Mouse (Mus musculus) heart, postnatal 0 days (tissue): Measurements from ENCODE around the gene Slco2b1. TPM values are rescaled to one million over a fixed set of nuclear protein-coding genes. Genes with fewer than 3 reads are reported as not detected.
A peak's percentile ranks its signal among the peaks of the same experiment; 100 is the strongest.

Experiments
- ATAC-seq: fragments of 200-750 bp; cut with Nextera tagmentation; 2 replicates; pipeline ENCODE4 v1.8.0; 2017; ENCODE audit warnings: low read depth, moderate number of reproducible peaks, moderate library complexity; ENCODE audit not compliant: insufficient read depth
- DNase-seq: peaks from one replicate; pipeline ENCODE4 v3.0.0-alpha.2; 2016; ENCODE audit warnings: low spot score
- H3K27ac ChIP-seq: fragments of 300-500 bp; sonication (generic); 2 replicates; pipeline ENCODE4 v1.5.1; 2014; ENCODE audit warnings: low read depth, mild to moderate bottlenecking
- H3K27me3 ChIP-seq: fragments of 300-500 bp; sonication (generic); 2 replicates; pipeline ENCODE4 v1.6.1; 2014; ENCODE audit warnings: low read length, mixed read lengths; ENCODE audit not compliant: control insufficient read depth, insufficient read depth
- H3K36me3 ChIP-seq: fragments of 300-500 bp; sonication (generic); replicated peaks from 2 replicates; pipeline ENCODE4 v1.6.1; 2014; ENCODE audit warnings: low read length, mixed read lengths; ENCODE audit not compliant: control insufficient read depth, insufficient read depth
- H3K4me1 ChIP-seq: fragments of 300-500 bp; sonication (generic); 2 replicates; pipeline ENCODE4 v1.6.1; 2014; ENCODE audit warnings: antibody characterized with exemption; ENCODE audit not compliant: control insufficient read depth, insufficient read depth
- H3K4me2 ChIP-seq: fragments of 300-500 bp; sonication (generic); 2 replicates; pipeline ENCODE4 v1.6.1; 2014; ENCODE audit warnings: low read depth, mild to moderate bottlenecking, low read length, moderate library complexity
- H3K4me3 ChIP-seq: fragments of 300-500 bp; sonication (generic); 2 replicates; pipeline ENCODE4 v1.5.1; 2014; ENCODE audit warnings: low read depth, low read length
- H3K9ac ChIP-seq: fragments of 300-500 bp; sonication (generic); replicated peaks from 2 replicates; pipeline ENCODE4 v1.6.1; 2014; ENCODE audit warnings: low read depth, low read length, mixed read lengths
- H3K9me3 ChIP-seq: fragments of 300-500 bp; sonication (generic); replicated peaks from 2 replicates; pipeline ENCODE4 v1.6.1; 2016; ENCODE audit warnings: low read length; ENCODE audit not compliant: control insufficient read depth
- CTCF ChIP-seq: IDR thresholded peaks from 2 replicates; pipeline ENCODE4 v1.5.1; 2016; ENCODE audit warnings: antibody characterized with exemption, control low read depth, low read depth
- EP300 ChIP-seq: IDR thresholded peaks from 2 replicates; pipeline ENCODE4 v1.6.1; 2016; ENCODE audit warnings: antibody characterized with exemption, low read depth
- WGBS: fragments of 180-500 bp; shearing (Covaris S2); extraction: QIAGEN DNeasy Blood & Tissue Kit; methylation state at CpG from one replicate; pipeline ENCODE4 v1.1.7; 2014; 5-methylcytosine and 5-hydroxymethylcytosine counted together
- polyA plus RNA-seq: library from polyadenylated mRNA; unstranded; fragments of >200 nt; fragmentation: Nextera tagmentation; extraction: Ambion mirVana; gene quantifications from 2 replicates; pipeline ENCODE4 v1.2.1, GENCODE M21; 2015
- total RNA-seq: library from RNA; depleted of rRNA; stranded (reverse); fragments of >200 nt; gene quantifications from 2 replicates; pipeline ENCODE4 v1.2.3, GENCODE M21; 2014; ENCODE audit warnings: low replicate concordance; rRNA removed

Gene Slco2b1
- total and polyA plus RNA-seq, 2 experiments from 2014 or later, result 2.4 to 7.8 TPM

GRCm38 (mm10) chr7:99626376-99627270 is 84.5 kb downstream of the Slco2b1 start, which contains the start of gene Tpbgl:
TSS of gene Tpbgl (minus strand) at chr7:99627103.
- WGBS, result 2% methylated on average over 72 of the region's 83 CpGs
- TF ChIP-seq CTCF (no peak), EP300 (no peak)
- H3K27ac ChIP-seq, result no peak within 1 kb of the TSS
- no peaks in the 10 kb centered on the region for H3K36me3 ChIP-seq
- peaks cover 11% of the 10 kb centered on the region for H3K4me1 ChIP-seq
- H3K9me3 ChIP-seq, result no peaks in the 10 kb centered on the region
- H3K4me2 ChIP-seq, result peak within 1 kb of the TSS; percentile 82
- 0 out of 2 replicates have a peak, but pooled peaks have one; percentile 11 for ATAC-seq
- H3K27me3 ChIP-seq, result peaks cover 76% of the 10 kb centered on the region
- no peak for DNase-seq
- H3K4me3 ChIP-seq, result peak within 1 kb of the TSS; percentile 54
- H3K9ac ChIP-seq, result peak within 1 kb of the TSS; percentile 18; the same call in 1 of the 2 replicates

- TF ChIP-seq EP300 (no peak), CTCF (peak; percentile 88)
- Histone ChIP-seq H3K27me3 (peaks cover 69% of the 10 kb centered on the region), H3K4me1 (peaks cover 11% of the 10 kb centered on the region), H3K4me3 (peak overlapping the region; percentile 54), H3K36me3 (no peaks in the 10 kb centered on the region), H3K27ac (no peak overlapping the region), H3K4me2 (peak overlapping the region; percentile 82), H3K9me3 (no peaks in the 10 kb centered on the region), H3K9ac (no peak overlapping the region)
- DNase-seq, result peak; percentile 76
- under 1% methylated on average over 75 of the region's 81 CpGs for WGBS
- ATAC-seq, result peak; percentile 87
These were observed 85.3 kb downstream of the Slco2b1 start for GRCm38 (mm10) chr7:99625722-99626375.

DNA sequence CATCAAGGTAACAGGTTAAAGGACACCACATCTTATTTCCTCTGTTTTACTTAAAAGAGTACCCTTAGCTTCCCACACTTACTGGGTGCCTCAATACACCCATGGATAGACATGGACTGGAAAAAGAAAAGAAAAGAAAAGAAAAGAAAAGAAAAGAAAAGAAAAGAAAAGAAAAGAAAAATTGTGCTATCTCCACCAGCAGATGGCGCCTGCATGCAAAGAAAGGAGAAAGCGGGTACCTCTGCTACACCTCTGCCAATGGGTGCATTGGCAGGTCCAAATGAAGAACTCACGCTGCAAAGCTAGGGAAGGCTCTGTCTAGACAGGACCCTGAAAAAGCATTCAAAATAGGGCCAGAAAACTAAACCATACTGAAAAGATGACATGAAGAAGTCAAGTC is 92.3 kb downstream of the Slco2b1 start:
- Histone ChIP-seq H3K4me1 (no peaks in the 10 kb centered on the region), H3K4me3 (no peak overlapping the region), H3K36me3 (no peaks in the 10 kb centered on the region), H3K27me3 (peaks cover 15% of the 10 kb centered on the region), H3K9me3 (no peaks in the 10 kb centered on the region), H3K27ac (no peak overlapping the region), H3K4me2 (no peak overlapping the region), H3K9ac (no peak overlapping the region)
- ATAC-seq (no peak), DNase-seq (no peak)
- TF ChIP-seq CTCF (peak; percentile 64), EP300 (no peak)
- 10% methylated on average over 3 of the region's 3 CpGs for WGBS

DNA sequence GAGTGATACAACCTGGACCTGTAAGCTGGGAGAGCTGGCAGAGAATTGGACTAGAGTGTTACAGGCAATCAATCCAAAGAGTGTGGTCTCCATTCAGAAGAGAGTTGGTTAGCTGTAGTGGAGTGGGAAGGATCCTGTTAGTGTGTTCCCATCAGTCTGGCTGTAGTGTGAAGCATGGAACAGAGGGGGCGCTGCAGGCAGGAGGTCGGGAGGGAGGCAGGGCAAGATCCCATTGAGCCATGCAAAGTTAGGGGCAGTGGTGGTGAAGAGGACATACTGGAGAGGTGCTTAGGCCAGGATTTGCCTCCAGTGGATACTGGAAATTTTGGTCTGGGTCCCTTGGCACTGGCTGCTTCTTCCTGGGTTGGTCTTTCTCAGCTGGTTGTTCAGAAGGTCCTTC is 92.9 kb downstream of the Slco2b1 start:
- Histone ChIP-seq H3K27ac (no peak overlapping the region), H3K9me3 (no peaks in the 10 kb centered on the region), H3K4me2 (no peak overlapping the region), H3K9ac (no peak overlapping the region), H3K4me3 (no peak overlapping the region), H3K27me3 (peaks cover 9% of the 10 kb centered on the region; the same call in 1 of the 2 replicates), H3K4me1 (no peaks in the 10 kb centered on the region), H3K36me3 (no peaks in the 10 kb centered on the region)
- ATAC-seq (no peak), DNase-seq (no peak)
- WGBS, result 50% methylated on average over 2 of the region's 2 CpGs
- TF ChIP-seq EP300 (no peak), CTCF (no peak)

Other genes with a start within 250 kb of the Slco2b1 start
- 0.73 and 1.6 TPM in 2 replicates for gene Klhl35, start 245.3 kb downstream of the Slco2b1 start, total RNA-seq
- 0.59 and 0.75 TPM in 2 replicates for gene Klhl35, start 245.3 kb downstream of the Slco2b1 start, polyA plus RNA-seq
- 804 and 987 TPM in 2 replicates for gene Rps3, start 227.6 kb downstream of the Slco2b1 start, total RNA-seq
- 439 and 463 TPM in 2 replicates for gene Rps3, start 227.6 kb downstream of the Slco2b1 start, polyA plus RNA-seq
- 23.8 and 36.8 TPM in 2 replicates for gene Arrb1, start 175.9 kb downstream of the Slco2b1 start, total RNA-seq
- gene Arrb1, start 175.9 kb downstream of the Slco2b1 start, polyA plus RNA-seq, result 3.3 and 3.5 TPM in 2 replicates
- 5.2 and 6.4 TPM in 2 replicates for gene Tpbgl, start 84.2 kb downstream of the Slco2b1 start, total RNA-seq
- gene Tpbgl, start 84.2 kb downstream of the Slco2b1 start, polyA plus RNA-seq, result 0.98 and 1.2 TPM in 2 replicates
- gene Olfr520, start 18.9 kb upstream of the Slco2b1 start, total RNA-seq, result not detected in 2 replicates
- gene Olfr520, start 18.9 kb upstream of the Slco2b1 start, polyA plus RNA-seq, result not detected in 2 replicates
- gene Olfr521, start 52.2 kb upstream of the Slco2b1 start, total RNA-seq, result not detected in 2 replicates
- gene Olfr521, start 52.2 kb upstream of the Slco2b1 start, polyA plus RNA-seq, result not detected in 2 replicates
- gene Neu3, start 117.1 kb upstream of the Slco2b1 start, total RNA-seq, result 3.7 and 4.7 TPM in 2 replicates
- gene Neu3, start 117.1 kb upstream of the Slco2b1 start, polyA plus RNA-seq, result 3.0 and 3.3 TPM in 2 replicates
- gene Xrra1, start 147.8 kb upstream of the Slco2b1 start, total RNA-seq, result 1.9 TPM in 1 of 2 replicates, not detected in the other
- 0.04 and 0.08 TPM in 2 replicates for gene Xrra1, start 147.8 kb upstream of the Slco2b1 start, polyA plus RNA-seq
- 57.2 and 79.1 TPM in 2 replicates for gene Spcs2, start 152.1 kb upstream of the Slco2b1 start, total RNA-seq
- gene Spcs2, start 152.1 kb upstream of the Slco2b1 start, polyA plus RNA-seq, result 146 and 155 TPM in 2 replicates